Mouse (Mus musculus): Measurements from ENCODE around the gene Dpagt1. TPM values are rescaled to one million over a fixed set of nuclear protein-coding genes. Genes with fewer than 3 reads are reported as not detected.
A peak's percentile ranks its signal among the peaks of the same experiment; 100 is the strongest.
"Not testable (repeated sequence)": the region's sequence is repeated elsewhere in the genome, so short reads cannot be mapped to it uniquely, and the experiment has no call there.

The Dpagt1 gene
- polyA plus RNA-seq, 1 experiment = 150 TPM

- WGBS = 65% methylated on average over 3 of the region's 3 CpGs
- Histone ChIP-seq H3K4me1 (ENCODE audit: control insufficient read depth, insufficient read depth, low read length) (no peaks in the 10 kb centered on the region), H3K27ac (ENCODE audit: insufficient read depth, low read depth, low read length) (no peak overlapping the region), H3K4me3 (ENCODE audit: insufficient read depth, low read depth, low read length) (no peak overlapping the region)
- TF ChIP-seq POLR2A (IDR thresholded peaks at IDR 0.05; ENCODE audit: insufficient read depth, low read depth, low read length) (no peak), CTCF (IDR thresholded peaks at IDR 0.05; ENCODE audit: insufficient read depth, low read depth, low read length) (no peak)
These were observed 38.7 kb downstream of the Dpagt1 start for GRCm38 (mm10) chr9:44364480-44364879.

- TF ChIP-seq POLR2A (IDR thresholded peaks at IDR 0.05; ENCODE audit: insufficient read depth, low read depth, low read length) (no peak), CTCF (IDR thresholded peaks at IDR 0.05; ENCODE audit: insufficient read depth, low read depth, low read length) (no peak)
- H3K27ac ChIP-seq (ENCODE audit: insufficient read depth, low read depth, low read length) = no peak overlapping the region
- H3K4me3 ChIP-seq (ENCODE audit: insufficient read depth, low read depth, low read length) = no peak overlapping the region
- H3K4me1 ChIP-seq (ENCODE audit: control insufficient read depth, insufficient read depth, low read length) = no peaks in the 10 kb centered on the region
These were observed 47.6 kb downstream of the Dpagt1 start for GRCm38 (mm10) chr9:44373386-44373785.

GRCm38 (mm10) chr9:44376141-44376540 is 50.3 kb downstream of the Dpagt1 start:
- Histone ChIP-seq H3K27ac (ENCODE audit: insufficient read depth, low read depth, low read length) (no peak overlapping the region), H3K4me1 (ENCODE audit: control insufficient read depth, insufficient read depth, low read length) (peaks cover 10% of the 10 kb centered on the region), H3K4me3 (ENCODE audit: insufficient read depth, low read depth, low read length) (no peak overlapping the region)
- TF ChIP-seq POLR2A (IDR thresholded peaks at IDR 0.05; ENCODE audit: insufficient read depth, low read depth, low read length) (no peak), CTCF (IDR thresholded peaks at IDR 0.05; ENCODE audit: insufficient read depth, low read depth, low read length) (no peak)
- WGBS = 88% methylated on average over 6 of the region's 6 CpGs

- H3K4me3 ChIP-seq (ENCODE audit: insufficient read depth, low read depth, low read length); H3K27ac ChIP-seq (ENCODE audit: insufficient read depth, low read depth, low read length): not testable (repeated sequence)
- 77% methylated on average over 2 of the region's 2 CpGs for WGBS
- peaks cover 15% of the 10 kb centered on the region for H3K4me1 ChIP-seq (ENCODE audit: control insufficient read depth, insufficient read depth, low read length)
These were observed 51.5 kb downstream of the Dpagt1 start for GRCm38 (mm10) chr9:44377335-44377734.

GRCm38 (mm10) chr9:44378153-44378730 is 52.4 kb downstream of the Dpagt1 start:
- H3K4me3 ChIP-seq (ENCODE audit: insufficient read depth, low read depth, low read length) = no peak overlapping the region
- no peak for TF ChIP-seq CTCF (IDR thresholded peaks at IDR 0.05; ENCODE audit: insufficient read depth, low read depth, low read length)
- no peak for TF ChIP-seq POLR2A (IDR thresholded peaks at IDR 0.05; ENCODE audit: insufficient read depth, low read depth, low read length)
- H3K27ac ChIP-seq (ENCODE audit: insufficient read depth, low read depth, low read length) = no peak overlapping the region
- peaks cover 15% of the 10 kb centered on the region for H3K4me1 ChIP-seq (ENCODE audit: control insufficient read depth, insufficient read depth, low read length)
- 87% methylated on average over 5 of the region's 5 CpGs for WGBS

GRCm38 (mm10) chr9:44379054-44379834 is 53.4 kb downstream of the Dpagt1 start, which contains the start of gene Hyou1:
Gene Hyou1 (plus strand): TSS chr9:44379490.
- under 1% methylated on average over 83 of the region's 83 CpGs for WGBS
- Histone ChIP-seq H3K4me1 (ENCODE audit: control insufficient read depth, insufficient read depth, low read length) (peaks cover 15% of the 10 kb centered on the region), H3K4me3 (ENCODE audit: insufficient read depth, low read depth, low read length) (peak within 1 kb of the TSS; percentile 86), H3K27ac (ENCODE audit: insufficient read depth, low read depth, low read length) (peak within 1 kb of the TSS; percentile 44)
- peak; percentile 75 for TF ChIP-seq POLR2A (IDR thresholded peaks at IDR 0.05; ENCODE audit: insufficient read depth, low read depth, low read length)
- 0 out of 2 replicates have a peak, but pooled peaks have one; percentile 5 for TF ChIP-seq CTCF (IDR thresholded peaks at IDR 0.05; ENCODE audit: insufficient read depth, low read depth, low read length)

- peaks cover 15% of the 10 kb centered on the region for H3K4me1 ChIP-seq (ENCODE audit: control insufficient read depth, insufficient read depth, low read length)
- H3K4me3 ChIP-seq (ENCODE audit: insufficient read depth, low read depth, low read length) = peak overlapping the region; percentile 86
- H3K27ac ChIP-seq (ENCODE audit: insufficient read depth, low read depth, low read length) = no peak overlapping the region
- WGBS = 5% methylated on average over 15 of the region's 15 CpGs
- TF ChIP-seq CTCF (IDR thresholded peaks at IDR 0.05; ENCODE audit: insufficient read depth, low read depth, low read length) (no peak), POLR2A (IDR thresholded peaks at IDR 0.05; ENCODE audit: insufficient read depth, low read depth, low read length) (no peak)
These were observed 54.0 kb downstream of the Dpagt1 start for GRCm38 (mm10) chr9:44379862-44380261.

Other genes with a start within 250 kb of the Dpagt1 start
- not detected in 2 replicates for gene Mfrp, start 224.3 kb upstream of the Dpagt1 start, polyA plus RNA-seq (2012; ENCODE audit: insufficient read depth, insufficient read length, low replicate concordance, missing spikeins)
- gene C1qtnf5, start 218.8 kb upstream of the Dpagt1 start, polyA plus RNA-seq (2012; ENCODE audit: insufficient read depth, insufficient read length, low replicate concordance, missing spikeins) = not detected in 2 replicates
- not detected in 2 replicates for gene Gm49380, start 212.5 kb upstream of the Dpagt1 start, polyA plus RNA-seq (2012; ENCODE audit: insufficient read depth, insufficient read length, low replicate concordance, missing spikeins)
- 257 TPM in 1 of 2 replicates, not detected in the other for gene Rnf26, start 212.5 kb upstream of the Dpagt1 start, polyA plus RNA-seq (2012; ENCODE audit: insufficient read depth, insufficient read length, low replicate concordance, missing spikeins)
- not detected in 2 replicates for gene Mcam, start 191.6 kb upstream of the Dpagt1 start, polyA plus RNA-seq (2012; ENCODE audit: insufficient read depth, insufficient read length, low replicate concordance, missing spikeins)
- gene Cbl, start 92.0 kb upstream of the Dpagt1 start, polyA plus RNA-seq (2012; ENCODE audit: insufficient read depth, insufficient read length, low replicate concordance, missing spikeins) = 80.7 and 279 TPM in 2 replicates
- not detected in 2 replicates for gene Ccdc153, start 85.3 kb upstream of the Dpagt1 start, polyA plus RNA-seq (2012; ENCODE audit: insufficient read depth, insufficient read length, low replicate concordance, missing spikeins)
- gene Pdzd3, start 74.5 kb upstream of the Dpagt1 start, polyA plus RNA-seq (2012; ENCODE audit: insufficient read depth, insufficient read length, low replicate concordance, missing spikeins) = not detected in 2 replicates
- gene Nlrx1, start 57.4 kb upstream of the Dpagt1 start, polyA plus RNA-seq (2012; ENCODE audit: insufficient read depth, insufficient read length, low replicate concordance, missing spikeins) = not detected in 2 replicates
- not detected in 2 replicates for gene Abcg4, start 37.4 kb upstream of the Dpagt1 start, polyA plus RNA-seq (2012; ENCODE audit: insufficient read depth, insufficient read length, low replicate concordance, missing spikeins)
- not detected in 2 replicates for gene Hinfp, start 20.3 kb upstream of the Dpagt1 start, polyA plus RNA-seq (2012; ENCODE audit: insufficient read depth, insufficient read length, low replicate concordance, missing spikeins)
- not detected in 2 replicates for gene C2cd2l, start 5.7 kb upstream of the Dpagt1 start, polyA plus RNA-seq (2012; ENCODE audit: insufficient read depth, insufficient read length, low replicate concordance, missing spikeins)
- not detected in 2 replicates for gene H2afx, start 8.7 kb downstream of the Dpagt1 start, polyA plus RNA-seq (2012; ENCODE audit: insufficient read depth, insufficient read length, low replicate concordance, missing spikeins)
- not detected in 2 replicates for gene Hmbs, start 18.2 kb downstream of the Dpagt1 start, polyA plus RNA-seq (2012; ENCODE audit: insufficient read depth, insufficient read length, low replicate concordance, missing spikeins)
- gene Vps11, start 35.7 kb downstream of the Dpagt1 start, polyA plus RNA-seq (2012; ENCODE audit: insufficient read depth, insufficient read length, low replicate concordance, missing spikeins) = not detected in 2 replicates
- not detected in 2 replicates for gene Hyou1, start 53.5 kb downstream of the Dpagt1 start, polyA plus RNA-seq (2012; ENCODE audit: insufficient read depth, insufficient read length, low replicate concordance, missing spikeins)
- not detected in 2 replicates for gene Slc37a4, start 70.8 kb downstream of the Dpagt1 start, polyA plus RNA-seq (2012; ENCODE audit: insufficient read depth, insufficient read length, low replicate concordance, missing spikeins)
- gene Rps25, start 81.1 kb downstream of the Dpagt1 start, polyA plus RNA-seq (2012; ENCODE audit: insufficient read depth, insufficient read length, low replicate concordance, missing spikeins) = 1,193 TPM in 1 of 2 replicates, not detected in the other
- not detected in 2 replicates for gene Trappc4, start 81.6 kb downstream of the Dpagt1 start, polyA plus RNA-seq (2012; ENCODE audit: insufficient read depth, insufficient read length, low replicate concordance, missing spikeins)
- gene Ccdc84, start 92.5 kb downstream of the Dpagt1 start, polyA plus RNA-seq (2012; ENCODE audit: insufficient read depth, insufficient read length, low replicate concordance, missing spikeins) = not detected in 2 replicates
- gene Foxr1, start 115.1 kb downstream of the Dpagt1 start, polyA plus RNA-seq (2012; ENCODE audit: insufficient read depth, insufficient read length, low replicate concordance, missing spikeins) = not detected in 2 replicates
- not detected in 2 replicates for gene Upk2, start 129.0 kb downstream of the Dpagt1 start, polyA plus RNA-seq (2012; ENCODE audit: insufficient read depth, insufficient read length, low replicate concordance, missing spikeins)
- not detected in 2 replicates for gene Bcl9l, start 156.8 kb downstream of the Dpagt1 start, polyA plus RNA-seq (2012; ENCODE audit: insufficient read depth, insufficient read length, low replicate concordance, missing spikeins)
- gene Cxcr5, start 235.9 kb downstream of the Dpagt1 start, polyA plus RNA-seq (2012; ENCODE audit: insufficient read depth, insufficient read length, low replicate concordance, missing spikeins) = not detected in 2 replicates